Mouse (Mus musculus): ENCODE results near the gene Gm4969. TPM values are rescaled to one million over a fixed set of nuclear protein-coding genes. Genes with fewer than 3 reads are reported as not detected.
"Not testable (repeated sequence)": the region's sequence is repeated elsewhere in the genome, so short reads cannot be mapped to it uniquely, and the experiment has no call there.

Gm4969 gene
- polyA plus RNA-seq, 1 experiment from 2014 or later: 1.6 TPM

DNA sequence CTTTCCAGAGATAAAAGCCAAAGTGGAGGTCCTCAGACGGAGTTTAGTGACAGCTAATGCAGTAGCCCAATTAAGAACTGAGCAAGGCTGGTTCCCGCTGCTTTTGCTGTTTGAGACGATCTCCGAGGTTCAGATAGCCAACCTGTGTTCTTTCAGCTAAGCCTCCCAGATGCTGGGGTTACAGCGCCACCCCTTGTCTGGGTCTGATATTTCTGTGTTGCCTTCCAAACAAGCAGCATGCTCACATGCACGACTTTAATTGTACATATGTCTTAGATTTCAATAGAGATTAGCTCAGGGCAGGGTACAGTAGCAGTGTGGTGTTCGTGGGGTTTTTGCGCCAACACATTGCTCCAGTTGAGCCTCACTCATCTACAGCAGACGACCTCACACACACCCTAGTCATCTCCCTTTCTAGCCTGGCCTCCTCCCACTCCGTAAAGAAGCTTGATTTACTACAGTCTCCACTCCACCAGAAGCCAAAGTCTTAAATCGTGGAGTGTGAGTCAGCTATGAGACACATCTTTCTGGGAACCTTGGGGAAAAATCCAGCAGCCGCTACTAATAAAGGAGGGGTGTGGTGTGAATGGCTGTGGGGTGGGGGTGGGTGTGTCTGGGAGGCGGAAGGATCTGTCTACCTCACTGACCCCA is 37.8 kb upstream of the Gm4969 start:
- no peak for ATAC-seq
- peaks cover 47% of the 10 kb centered on the region for H3K36me3 ChIP-seq
- no peak overlapping the region for H3K4me2 ChIP-seq (replicated peaks)
- H3K27ac ChIP-seq: no peak overlapping the region
- H3K9ac ChIP-seq (replicated peaks): no peak overlapping the region
- H3K4me3 ChIP-seq (replicated peaks): no peak overlapping the region
- peaks cover 29% of the 10 kb centered on the region for H3K4me1 ChIP-seq (replicated peaks)
- WGBS: 66% methylated on average over 13 of the region's 13 CpGs
- no peaks in the 10 kb centered on the region for H3K9me3 ChIP-seq
- peaks cover 24% of the 10 kb centered on the region for H3K27me3 ChIP-seq

GRCm38 (mm10) chr7:19154796-19155195 is 36.6 kb upstream of the Gm4969 start:
- Histone ChIP-seq H3K27me3 (peaks cover 13% of the 10 kb centered on the region), H3K9ac (replicated peaks) (no peak overlapping the region), H3K4me2 (replicated peaks) (no peak overlapping the region), H3K36me3 (peaks cover 47% of the 10 kb centered on the region), H3K9me3 (no peaks in the 10 kb centered on the region), H3K4me3 (replicated peaks) (no peak overlapping the region), H3K27ac (no peak overlapping the region), H3K4me1 (replicated peaks) (peaks cover 32% of the 10 kb centered on the region)
- WGBS: 83% methylated on average over 8 of the region's 8 CpGs
- ATAC-seq: no peak

DNA sequence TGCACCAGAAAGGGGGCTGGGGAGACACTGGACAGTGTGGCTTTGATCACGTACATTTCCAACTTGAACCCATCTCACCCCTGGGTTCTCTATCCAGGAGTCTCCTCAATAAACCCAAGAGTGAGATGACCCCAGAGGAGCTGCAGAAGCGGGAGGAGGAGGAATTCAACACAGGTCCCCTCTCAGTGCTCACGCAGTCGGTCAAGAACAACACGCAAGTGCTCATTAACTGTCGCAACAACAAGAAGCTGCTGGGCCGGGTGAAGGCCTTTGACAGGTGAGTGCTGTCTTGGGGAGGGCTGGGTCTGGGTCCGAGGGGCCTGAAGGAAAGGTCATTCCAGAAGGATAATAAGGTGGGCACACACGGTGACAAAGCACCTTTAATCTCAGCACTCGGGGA is 33.0 kb upstream of the Gm4969 start:
- Histone ChIP-seq H3K9ac (replicated peaks) (peak overlapping the region; percentile 71; the same call in 1 of the 2 replicates), H3K4me2 (replicated peaks) (peak overlapping the region; percentile 83), H3K4me1 (replicated peaks) (peaks cover 30% of the 10 kb centered on the region), H3K36me3 (peaks cover 47% of the 10 kb centered on the region), H3K4me3 (replicated peaks) (peak overlapping the region; percentile 65; the same call in 1 of the 2 replicates)
- WGBS: 93% methylated on average over 10 of the region's 10 CpGs
- ATAC-seq, H3K27me3 ChIP-seq, H3K27ac ChIP-seq, H3K9me3 ChIP-seq: not testable (repeated sequence)

DNA sequence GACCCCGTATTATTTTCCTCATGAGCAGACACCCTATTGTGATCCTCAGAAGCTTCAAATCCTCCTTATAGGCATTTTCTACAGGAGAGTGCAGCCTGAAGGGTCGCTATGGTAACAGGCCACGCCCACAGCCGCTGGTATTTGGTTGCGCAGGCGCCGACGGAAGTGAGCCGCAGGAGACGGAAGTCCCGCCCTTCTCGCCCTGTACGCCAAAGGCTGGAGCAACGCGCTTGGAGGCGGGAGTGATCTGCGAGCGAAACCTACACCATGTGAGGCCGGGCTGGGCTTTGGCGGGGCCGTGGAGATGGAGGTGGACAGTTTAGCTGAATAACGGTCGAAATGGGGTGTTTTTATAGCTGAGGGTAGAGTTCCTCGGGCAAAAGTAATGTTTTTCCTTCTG is 31.5 kb upstream of the Gm4969 start, which contains the start of gene Snrpd2:
TSS of gene Snrpd2 (plus strand) at position 97 of the 400 bp plus-strand sequence.
- Histone ChIP-seq H3K4me1 (replicated peaks) (peaks cover 30% of the 10 kb centered on the region), H3K27me3 (no peaks in the 10 kb centered on the region), H3K4me2 (replicated peaks) (peak within 1 kb of the TSS; percentile 83), H3K27ac (peak within 1 kb of the TSS; percentile 87), H3K9me3 (no peaks in the 10 kb centered on the region), H3K9ac (replicated peaks) (peak within 1 kb of the TSS; percentile 71), H3K36me3 (peaks cover 34% of the 10 kb centered on the region), H3K4me3 (replicated peaks) (peak within 1 kb of the TSS; percentile 65)
- WGBS: under 1% methylated on average over 24 of the region's 24 CpGs
- peak; percentile 89 for ATAC-seq

GRCm38 (mm10) chr7:19148875-19149541 is 30.8 kb upstream of the Gm4969 start, which contains the start of gene Qpctl:
Gene Qpctl (minus strand): TSS chr7:19149291.
- Histone ChIP-seq H3K4me3 (replicated peaks) (peak within 1 kb of the TSS; percentile 65), H3K9ac (replicated peaks) (peak within 1 kb of the TSS; percentile 71), H3K9me3 (no peaks in the 10 kb centered on the region), H3K27ac (peak within 1 kb of the TSS; percentile 87), H3K36me3 (peaks cover 30% of the 10 kb centered on the region), H3K4me2 (replicated peaks) (peak within 1 kb of the TSS; percentile 83), H3K27me3 (no peaks in the 10 kb centered on the region), H3K4me1 (replicated peaks) (peaks cover 30% of the 10 kb centered on the region)
- WGBS: under 1% methylated on average over 43 of the region's 43 CpGs
- peak; percentile 97 for ATAC-seq

GRCm38 (mm10) chr7:19148180-19148874 is 30.2 kb upstream of the Gm4969 start:
- 14% methylated on average over 20 of the region's 20 CpGs for WGBS
- no peak for ATAC-seq

DNA sequence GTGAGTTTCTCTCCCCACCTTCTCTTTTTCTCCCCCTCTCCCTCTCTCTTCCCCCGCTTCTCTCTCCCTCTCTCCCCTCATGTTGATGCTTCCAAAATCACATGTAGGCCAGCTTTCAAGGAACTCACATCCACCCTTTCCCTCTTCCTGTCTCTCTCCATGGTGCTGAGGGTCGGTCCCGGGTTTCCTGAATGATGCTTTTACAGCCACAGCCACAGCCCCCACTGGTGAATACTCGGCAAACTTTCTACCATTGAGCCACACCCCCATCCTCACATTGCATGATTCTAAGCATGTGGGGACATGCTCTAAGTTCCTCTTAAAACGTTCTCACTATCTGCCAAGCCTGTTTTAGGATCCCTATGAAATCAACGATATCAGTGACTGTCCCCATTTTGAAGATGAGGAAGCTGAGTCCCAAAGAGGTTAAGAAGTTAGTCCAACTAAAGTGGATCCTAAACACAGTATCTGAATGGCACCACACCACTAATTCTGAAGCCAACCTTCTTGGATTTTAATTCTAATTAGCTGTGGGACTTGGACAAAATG is 29.4 kb upstream of the Gm4969 start:
- Histone ChIP-seq H3K4me1 (replicated peaks) (peaks cover 30% of the 10 kb centered on the region), H3K9ac (replicated peaks) (no peak overlapping the region), H3K4me2 (replicated peaks) (peak overlapping the region; percentile 83), H3K27ac (no peak overlapping the region), H3K27me3 (no peaks in the 10 kb centered on the region), H3K36me3 (peaks cover 22% of the 10 kb centered on the region), H3K4me3 (replicated peaks) (peak overlapping the region; percentile 65; the same call in 1 of the 2 replicates), H3K9me3 (no peaks in the 10 kb centered on the region)
- ATAC-seq: no peak
- 63% methylated on average over 6 of the region's 6 CpGs for WGBS

More at GRCm38 (mm10) chr7:19148180-19148874, 30.2 kb upstream of the Gm4969 start:
- Histone ChIP-seq H3K27ac (peak overlapping the region; percentile 87), H3K27me3 (no peaks in the 10 kb centered on the region), H3K4me3 (replicated peaks) (peak overlapping the region; percentile 65), H3K9me3 (no peaks in the 10 kb centered on the region), H3K4me2 (replicated peaks) (peak overlapping the region; percentile 83), H3K4me1 (replicated peaks) (peaks cover 30% of the 10 kb centered on the region), H3K36me3 (peaks cover 23% of the 10 kb centered on the region), H3K9ac (replicated peaks) (peak overlapping the region; percentile 66)

GRCm38 (mm10) chr7:19146793-19147192 is 28.6 kb upstream of the Gm4969 start:
- WGBS: 92% methylated on average over 10 of the region's 10 CpGs
- H3K27me3 ChIP-seq: no peaks in the 10 kb centered on the region
- peaks cover 30% of the 10 kb centered on the region for H3K4me1 ChIP-seq (replicated peaks)
- H3K4me2 ChIP-seq (replicated peaks): no peak overlapping the region
- H3K36me3 ChIP-seq: peaks cover 22% of the 10 kb centered on the region
- no peaks in the 10 kb centered on the region for H3K9me3 ChIP-seq
- no peak overlapping the region for H3K27ac ChIP-seq
- ATAC-seq: no peak
- 0 out of 2 replicates have a peak overlapping the region, but pooled peaks have one; percentile 5 for H3K9ac ChIP-seq (replicated peaks)
- H3K4me3 ChIP-seq (replicated peaks): no peak overlapping the region

- peaks cover 75% of the 10 kb centered on the region for H3K36me3 ChIP-seq
- H3K27me3 ChIP-seq: no peaks in the 10 kb centered on the region
- H3K4me2 ChIP-seq (replicated peaks): no peak overlapping the region
- H3K9me3 ChIP-seq: no peaks in the 10 kb centered on the region
- H3K9ac ChIP-seq (replicated peaks): no peak overlapping the region
- 0 out of 2 replicates have a peak, but pooled peaks cover 4% of the 10 kb centered on the region for H3K4me1 ChIP-seq (replicated peaks)
- 52% methylated on average over 5 of the region's 5 CpGs for WGBS
- H3K27ac ChIP-seq: no peak overlapping the region
- ATAC-seq: no peak
- no peak overlapping the region for H3K4me3 ChIP-seq (replicated peaks)
These were observed 19.2 kb upstream of the Gm4969 start for GRCm38 (mm10) chr7:19137380-19137779.

- Histone ChIP-seq H3K9ac (replicated peaks) (no peak overlapping the region), H3K4me2 (replicated peaks) (no peak overlapping the region), H3K27me3 (no peaks in the 10 kb centered on the region), H3K4me1 (replicated peaks) (peaks cover 8% of the 10 kb centered on the region), H3K27ac (no peak overlapping the region), H3K9me3 (no peaks in the 10 kb centered on the region), H3K36me3 (peaks cover 69% of the 10 kb centered on the region), H3K4me3 (replicated peaks) (no peak overlapping the region)
- no peak for ATAC-seq
- 92% methylated on average over 38 of the region's 38 CpGs for WGBS
These were observed 18.6 kb upstream of the Gm4969 start for GRCm38 (mm10) chr7:19136673-19137334.

- Histone ChIP-seq H3K9ac (replicated peaks) (no peak overlapping the region), H3K36me3 (peaks cover 65% of the 10 kb centered on the region), H3K9me3 (no peaks in the 10 kb centered on the region), H3K4me3 (replicated peaks) (no peak overlapping the region), H3K4me2 (replicated peaks) (no peak overlapping the region), H3K27me3 (no peaks in the 10 kb centered on the region), H3K4me1 (replicated peaks) (peaks cover 10% of the 10 kb centered on the region), H3K27ac (no peak overlapping the region)
- 95% methylated on average over 13 of the region's 13 CpGs for WGBS
- no peak for ATAC-seq
These were observed 18.0 kb upstream of the Gm4969 start for GRCm38 (mm10) chr7:19136168-19136567.

All from midbrain, embryonic 13.5 days (tissue).